22 mouse cellular contexts compared by ENCODE assay signal in genomic region chr10:40386126-40386525, GRCm38 (mm10). TPM values are rescaled to one million over a fixed set of nuclear protein-coding genes. Genes with fewer than 3 reads are reported as not detected.
A peak's percentile ranks its signal among the peaks of the same experiment; 100 is the strongest.
DNase-seq lines count a peak whose midpoint lies in the region; ATAC-seq lines count a peak whose summit lies in the region.
"Had no signal": no experiment of that assay in that cellular context is flagged by ENCODE, and none has a peak within 500 bp of the region (broad histone marks: within the 10 kb centered on the region; RNA-seq: fewer than 3 reads in every experiment).

No protein-coding gene starts in this region.

- 95% methylated on average over 4 of the region's 4 CpGs for whole genome bisulfite sequencing in hindbrain, embryonic 12.5 days

- intact Hi-C loops in left cerebral cortex, postnatal 4 days (cut with DNase I): no loop called here

- no peaks in the 10 kb centered on the region for H3K27me3 ChIP-seq in megakaryocyte, embryonic 14.5 days (replicated peaks)
- H3K27me3 ChIP-seq in hindbrain, embryonic 12.5 days: no peaks in the 10 kb centered on the region
- H3K27me3 ChIP-seq: embryonic facial prominence, embryonic 13.5 days; forebrain, embryonic 12.5 days; heart, embryonic 12.5 days; hindbrain, embryonic 13.5 days; Patski had no signal

- H3K36me3 ChIP-seq in megakaryocyte, embryonic 14.5 days (replicated peaks; ENCODE audit: low read length): peaks cover 27% of the 10 kb centered on the region
- peaks cover under 1% of the 10 kb centered on the region; the same call in 1 of the 2 replicates for H3K36me3 ChIP-seq in hindbrain, embryonic 12.5 days
- H3K36me3 ChIP-seq: forebrain, embryonic 12.5 days; heart, embryonic 12.5 days; hindbrain, embryonic 13.5 days had no signal

- peak; percentile 67 for DNase-seq in CD4-positive, CD25-positive, alpha-beta regulatory T cell, adult 2 months (ENCODE audit: low read depth, low spot score)
- peak; percentile 73 for DNase-seq in naive thymus-derived CD4-positive, alpha-beta T cell, adult 2 months (ENCODE audit: low read depth)
- DNase-seq in kidney, postnatal 4 days: no peak
- DNase-seq in left cerebral cortex, postnatal 4 days: no peak
- DNase-seq: adrenal gland, adult 8-10 months; cerebellum, adult 18-20 months; cerebellum, adult 9-11 months; cerebellum, postnatal 36 days; gastrocnemius, postnatal 14 days; heart, postnatal 36 days had no signal

- H3K9ac ChIP-seq in hindbrain, embryonic 12.5 days: no peak overlapping the region
- H3K9ac ChIP-seq: embryonic facial prominence, embryonic 13.5 days; forebrain, embryonic 12.5 days; heart, embryonic 12.5 days; hindbrain, embryonic 13.5 days had no signal

- H3K4me2 ChIP-seq in hindbrain, embryonic 12.5 days (replicated peaks): no peak overlapping the region
- H3K4me2 ChIP-seq: embryonic facial prominence, embryonic 13.5 days; forebrain, embryonic 12.5 days; heart, embryonic 12.5 days; hindbrain, embryonic 13.5 days had no signal

- ATAC-seq in megakaryocyte, adult 5-6 weeks (ENCODE audit: poor library complexity, severe bottlenecking): no peak
- peak; percentile 65 for ATAC-seq in activated CD4-positive, CD25-positive, alpha-beta regulatory T cell, adult 4 months
- ATAC-seq in hindbrain, embryonic 12.5 days (ENCODE audit: low FRiP score): no peak
- ATAC-seq: forebrain, embryonic 16.5 days; hindbrain, postnatal 0 days; intestine, embryonic 16.5 days; Patski had no signal

- no peak overlapping the region for H3K27ac ChIP-seq in hindbrain, embryonic 12.5 days
- H3K27ac ChIP-seq: embryonic facial prominence, embryonic 13.5 days; forebrain, embryonic 12.5 days; hindbrain, embryonic 13.5 days; hindbrain, postnatal 0 days had no signal

- H3K9me3 ChIP-seq in megakaryocyte, embryonic 14.5 days: peaks cover under 1% of the 10 kb centered on the region; the same call in 1 of the 2 replicates
- no peaks in the 10 kb centered on the region for H3K9me3 ChIP-seq in hindbrain, embryonic 12.5 days (replicated peaks)
- H3K9me3 ChIP-seq: embryonic facial prominence, embryonic 13.5 days; forebrain, embryonic 12.5 days; heart, embryonic 12.5 days; hindbrain, embryonic 13.5 days had no signal

- peaks cover 69% of the 10 kb centered on the region for H3K4me1 ChIP-seq in megakaryocyte, embryonic 14.5 days
- H3K4me1 ChIP-seq in hindbrain, embryonic 12.5 days: peaks cover 2% of the 10 kb centered on the region; the same call in 1 of the 2 replicates
- H3K4me1 ChIP-seq: embryonic facial prominence, embryonic 13.5 days; heart, embryonic 12.5 days; hindbrain, embryonic 13.5 days had no signal

- H3K4me3 ChIP-seq in megakaryocyte, embryonic 14.5 days (replicated peaks): peak overlapping the region; percentile 59
- H3K4me3 ChIP-seq in hindbrain, embryonic 12.5 days: no peak overlapping the region
- H3K4me3 ChIP-seq: embryonic facial prominence, embryonic 13.5 days; forebrain, embryonic 12.5 days; heart, embryonic 12.5 days; hindbrain, embryonic 13.5 days had no signal

RNA-seq across cellular contexts. Expression of gene Cdk19, which starts 46.8 kb away (rescaled TPM):
- 4.8 and 7.2 TPM in 2 replicates for polyA plus RNA-seq in megakaryocyte, embryonic 14.5 days (2012; ENCODE audit: insufficient read depth, low replicate concordance)
- total RNA-seq in megakaryocyte, adult 5-6 weeks (2015): 58.0 and 68.0 TPM in 2 replicates
- 55.6 and 60.3 TPM in 2 replicates for total RNA-seq in megakaryocyte, adult 5-6 weeks (2017)
- polyA plus RNA-seq in activated CD4-positive, CD25-positive, alpha-beta regulatory T cell, adult 4 months (2017; shearing (Covaris generic)): 10 to 100 TPM; 11.6 to 18.4 TPM
- 10 to 100 TPM; 52.2 to 63.3 TPM for total RNA-seq in left cerebral cortex, postnatal 4 days (2021)
- polyA plus RNA-seq in hindbrain, embryonic 12.5 days (2016; fragmentation: Nextera tagmentation; extraction: Ambion mirVana): 15.0 and 16.7 TPM in 2 replicates

Comparison
In these comparisons a context has a peak if more than half of its experiments do, and no peak if none do; other contexts are left out.
1. DNase-seq: peak in CD4-positive, CD25-positive, alpha-beta regulatory T cell, adult 2 months (single experiment) and naive thymus-derived CD4-positive, alpha-beta T cell, adult 2 months (single experiment); none in kidney, postnatal 4 days (0 of 2) and left cerebral cortex, postnatal 4 days (single experiment).